11 mouse cellular contexts compared by ENCODE assay signal in the genomic region with DNA sequence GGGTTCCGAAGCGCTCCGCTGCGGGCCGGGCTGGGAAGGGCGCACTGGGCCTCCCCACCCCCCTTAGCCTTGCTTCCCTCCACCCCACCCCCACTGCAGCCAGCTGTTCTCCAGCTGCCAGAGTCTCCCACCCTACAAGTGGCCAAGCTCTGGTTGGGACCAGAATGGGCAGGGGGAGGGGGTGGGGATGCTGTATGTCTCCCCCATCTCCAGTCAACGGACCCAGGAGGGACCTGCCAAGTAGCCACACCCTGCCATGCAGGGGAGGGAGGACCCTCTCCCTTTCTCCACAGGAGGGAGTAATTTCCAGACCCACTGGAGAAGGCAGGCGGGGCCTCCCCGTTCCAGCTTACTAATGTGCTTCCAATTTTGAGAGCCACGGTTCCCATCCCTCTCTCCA. TPM values are rescaled to one million over a fixed set of nuclear protein-coding genes. Genes with fewer than 3 reads are reported as not detected.
DNase-seq lines count a peak whose midpoint lies in the region; ATAC-seq lines count a peak whose summit lies in the region.
"Had no signal": no experiment of that assay in that cellular context is flagged by ENCODE, and none has a peak within 500 bp of the region (broad histone marks: within the 10 kb centered on the region; RNA-seq: fewer than 3 reads in every experiment).

No protein-coding gene starts in this region.

- H3K4me3 ChIP-seq in forebrain, embryonic 10.5 days: peak overlapping the region; percentile 30
- no peak overlapping the region for H3K4me3 ChIP-seq in forebrain, embryonic 15.5 days
- peak overlapping the region; percentile 32 for H3K4me3 ChIP-seq in lung, embryonic 16.5 days (ENCODE audit: low read length)

- peaks cover 89% of the 10 kb centered on the region for H3K4me1 ChIP-seq in forebrain, embryonic 10.5 days
- H3K4me1 ChIP-seq in forebrain, embryonic 15.5 days: peaks cover 44% of the 10 kb centered on the region
- H3K4me1 ChIP-seq in lung, embryonic 16.5 days (replicated peaks; ENCODE audit: control insufficient read depth, insufficient read depth, low read length): peaks cover 69% of the 10 kb centered on the region

- no peak for DNase-seq in forebrain, embryonic 10.5 days (ENCODE audit: extremely low spot score, low spot score)
- DNase-seq in lung, postnatal 25 days (ENCODE audit: low spot score): no peak
- peak; percentile 61 for DNase-seq in heart, postnatal 4 days
- peak; percentile 65 to 79 for DNase-seq in lung, postnatal 4 days
- DNase-seq in spleen, adult 12 weeks (ENCODE audit: low spot score): no peak
- DNase-seq: thymus, adult 2 months had no signal

- no peaks in the 10 kb centered on the region for H3K9me3 ChIP-seq in forebrain, embryonic 10.5 days
- no peaks in the 10 kb centered on the region for H3K9me3 ChIP-seq in forebrain, embryonic 15.5 days
- H3K9me3 ChIP-seq in lung, embryonic 16.5 days (ENCODE audit: control insufficient read depth, low read length): no peaks in the 10 kb centered on the region

- no peak for ATAC-seq in forebrain, embryonic 15.5 days (replicated peaks)
- ATAC-seq in lung, embryonic 16.5 days (ENCODE audit: low read depth): peak; percentile 12; the same call in 1 of the 2 replicates
- ATAC-seq in CD4-positive, CD25-positive, alpha-beta regulatory T cell, adult 4 months: no peak

- 12% methylated on average over 10 of the region's 10 CpGs for WGBS in forebrain, embryonic 10.5 days
- WGBS in forebrain, embryonic 15.5 days: 12% methylated on average over 10 of the region's 10 CpGs
- 3% methylated on average over 10 of the region's 10 CpGs for whole genome bisulfite sequencing in lung, embryonic 16.5 days

- peak overlapping the region; percentile 72 for H3K27ac ChIP-seq in forebrain, embryonic 10.5 days
- H3K27ac ChIP-seq in forebrain, embryonic 15.5 days (replicated peaks): no peak overlapping the region
- peak overlapping the region; percentile 98 for H3K27ac ChIP-seq in lung, embryonic 16.5 days (ENCODE audit: low read length)

- no peak overlapping the region for H3K4me2 ChIP-seq in forebrain, embryonic 15.5 days (replicated peaks)
- H3K4me2 ChIP-seq in lung, embryonic 16.5 days (ENCODE audit: low read depth, low read length): peak overlapping the region; percentile 57

- H3K36me3 ChIP-seq in forebrain, embryonic 10.5 days (replicated peaks): 0 out of 2 replicates have a peak, but pooled peaks cover 4% of the 10 kb centered on the region
- no peaks in the 10 kb centered on the region for H3K36me3 ChIP-seq in forebrain, embryonic 15.5 days
- 0 out of 2 replicates have a peak, but pooled peaks cover 2% of the 10 kb centered on the region for H3K36me3 ChIP-seq in lung, embryonic 16.5 days (ENCODE audit: control insufficient read depth, insufficient read depth, low read length)

- no peak overlapping the region for H3K9ac ChIP-seq in forebrain, embryonic 15.5 days (replicated peaks)
- peak overlapping the region; percentile 67 for H3K9ac ChIP-seq in lung, embryonic 16.5 days (ENCODE audit: low read length)

- H3K27me3 ChIP-seq in forebrain, embryonic 10.5 days (ENCODE audit: poor library complexity, severe bottlenecking): peaks cover 71% of the 10 kb centered on the region
- H3K27me3 ChIP-seq in forebrain, embryonic 15.5 days: no peaks in the 10 kb centered on the region
- no peaks in the 10 kb centered on the region for H3K27me3 ChIP-seq in lung, embryonic 16.5 days (ENCODE audit: control insufficient read depth, insufficient read depth, low read depth, low read length)

RNA-seq across cellular contexts. Expression of a gene that starts 4.7 kb away (rescaled TPM):
- 5.2 and 5.5 TPM in 2 replicates for polyA plus RNA-seq in forebrain, embryonic 10.5 days (2016; fragmentation: Nextera tagmentation; extraction: Ambion mirVana)
- 1.9 TPM in 2 replicates for polyA plus RNA-seq in forebrain, embryonic 15.5 days (2015; fragmentation: Nextera tagmentation; extraction: Ambion mirVana)
- 11.6 and 12.4 TPM in 2 replicates for polyA plus RNA-seq in lung, embryonic 16.5 days (2015; fragmentation: Nextera tagmentation; extraction: Ambion mirVana)
- 10 to 100 TPM; 26.3 to 30.2 TPM for total RNA-seq in heart, postnatal 4 days (2021)
- not detected for polyA plus RNA-seq in CD4-positive, CD25-positive, alpha-beta regulatory T cell, adult 4 months (2017; shearing (Covaris generic))
- total RNA-seq: neutrophil, adult 5-6 weeks had no signal

RNA-seq across cellular contexts. Expression of a gene that starts 17.6 kb away (rescaled TPM):
- polyA plus RNA-seq in forebrain, embryonic 10.5 days (2016; fragmentation: Nextera tagmentation; extraction: Ambion mirVana): 511 and 540 TPM in 2 replicates
- 359 and 384 TPM in 2 replicates for polyA plus RNA-seq in forebrain, embryonic 15.5 days (2015; fragmentation: Nextera tagmentation; extraction: Ambion mirVana)
- 615 and 635 TPM in 2 replicates for polyA plus RNA-seq in lung, embryonic 16.5 days (2015; fragmentation: Nextera tagmentation; extraction: Ambion mirVana)
- 100 to 1,000 TPM; 663 to 665 TPM for total RNA-seq in heart, postnatal 4 days (2021)
- 100 to 1,000 TPM; 798 to 811 TPM for polyA plus RNA-seq in CD4-positive, CD25-positive, alpha-beta regulatory T cell, adult 4 months (2017; shearing (Covaris generic))

RNA-seq across cellular contexts. Expression of a gene that starts 19.1 kb away (rescaled TPM):
- polyA plus RNA-seq in forebrain, embryonic 10.5 days (2016; fragmentation: Nextera tagmentation; extraction: Ambion mirVana): 3.5 and 3.8 TPM in 2 replicates
- 1.2 and 1.8 TPM in 2 replicates for polyA plus RNA-seq in forebrain, embryonic 15.5 days (2015; fragmentation: Nextera tagmentation; extraction: Ambion mirVana)
- polyA plus RNA-seq in lung, embryonic 16.5 days (2015; fragmentation: Nextera tagmentation; extraction: Ambion mirVana): 7.6 and 9.3 TPM in 2 replicates
- total RNA-seq in heart, postnatal 4 days (2021): 1 to 10 TPM; 1.0 to 1.5 TPM
- polyA plus RNA-seq in CD4-positive, CD25-positive, alpha-beta regulatory T cell, adult 4 months (2017; shearing (Covaris generic)): under 1 TPM in 1 of 2 experiments, not detected in 1; 0.34 TPM
- total RNA-seq: left cerebral cortex, adult 18-20 months; neutrophil, adult 5-6 weeks had no signal

RNA-seq across cellular contexts. Expression of a gene that starts 32.6 kb away (rescaled TPM):
- polyA plus RNA-seq in forebrain, embryonic 10.5 days (2016; fragmentation: Nextera tagmentation; extraction: Ambion mirVana): 31.6 and 32.5 TPM in 2 replicates
- 25.9 and 27.4 TPM in 2 replicates for polyA plus RNA-seq in forebrain, embryonic 15.5 days (2015; fragmentation: Nextera tagmentation; extraction: Ambion mirVana)
- 22.1 and 32.4 TPM in 2 replicates for polyA plus RNA-seq in lung, embryonic 16.5 days (2015; fragmentation: Nextera tagmentation; extraction: Ambion mirVana)
- 10 to 100 TPM; 18.7 to 19.4 TPM for total RNA-seq in heart, postnatal 4 days (2021)
- polyA plus RNA-seq in CD4-positive, CD25-positive, alpha-beta regulatory T cell, adult 4 months (2017; shearing (Covaris generic)): 1 to 10 TPM; 3.7 to 7.7 TPM

Comparison
In these comparisons a context has a peak if more than half of its experiments do, and no peak if none do; other contexts are left out.
1. DNase-seq: peak in heart, postnatal 4 days (single experiment) and lung, postnatal 4 days (2 of 2); none in forebrain, embryonic 10.5 days (single experiment), lung, postnatal 25 days (single experiment) and spleen, adult 12 weeks (single experiment).